Mouse (Mus musculus) induced T-regulatory cell, adult 2 months (primary cell): ENCODE results near the gene Tor3a.
"Not testable (repeated sequence)": the region's sequence is repeated elsewhere in the genome, so short reads cannot be mapped to it uniquely, and the experiment has no call there.

Experiments
- DNase-seq: peaks from one replicate; pipeline ENCODE4 v3.0.0-alpha.2; 2012; ENCODE audit warnings: low read depth

The Tor3a gene

DNA sequence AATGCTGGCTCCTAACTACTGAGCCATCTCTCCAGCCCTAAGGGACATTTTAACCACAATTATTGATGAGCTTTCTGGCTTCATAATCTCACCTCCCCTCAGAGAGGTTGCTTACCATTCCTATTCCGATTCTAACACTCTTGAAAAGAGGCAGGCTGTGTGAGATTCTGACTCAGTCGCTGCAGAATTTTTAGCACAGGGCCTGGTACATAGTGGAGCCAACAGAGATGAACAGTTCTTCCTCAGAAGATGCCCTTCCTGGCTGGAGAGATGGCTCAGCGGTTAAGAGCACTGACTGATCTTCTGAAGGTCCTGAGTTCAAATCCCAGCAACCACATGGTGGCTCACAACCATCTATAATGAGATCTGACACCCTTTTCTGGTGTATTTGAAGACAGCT is 2.2 kb downstream of the Tor3a start:
- no peak for DNase-seq

GRCm38 (mm10) chr1:156669208-156669983 is 4.8 kb downstream of the Tor3a start:
- no peak for DNase-seq

- DNase-seq, result no peak
Measured at GRCm38 (mm10) chr1:156668602-156669001, 5.6 kb downstream of the Tor3a start.

DNA sequence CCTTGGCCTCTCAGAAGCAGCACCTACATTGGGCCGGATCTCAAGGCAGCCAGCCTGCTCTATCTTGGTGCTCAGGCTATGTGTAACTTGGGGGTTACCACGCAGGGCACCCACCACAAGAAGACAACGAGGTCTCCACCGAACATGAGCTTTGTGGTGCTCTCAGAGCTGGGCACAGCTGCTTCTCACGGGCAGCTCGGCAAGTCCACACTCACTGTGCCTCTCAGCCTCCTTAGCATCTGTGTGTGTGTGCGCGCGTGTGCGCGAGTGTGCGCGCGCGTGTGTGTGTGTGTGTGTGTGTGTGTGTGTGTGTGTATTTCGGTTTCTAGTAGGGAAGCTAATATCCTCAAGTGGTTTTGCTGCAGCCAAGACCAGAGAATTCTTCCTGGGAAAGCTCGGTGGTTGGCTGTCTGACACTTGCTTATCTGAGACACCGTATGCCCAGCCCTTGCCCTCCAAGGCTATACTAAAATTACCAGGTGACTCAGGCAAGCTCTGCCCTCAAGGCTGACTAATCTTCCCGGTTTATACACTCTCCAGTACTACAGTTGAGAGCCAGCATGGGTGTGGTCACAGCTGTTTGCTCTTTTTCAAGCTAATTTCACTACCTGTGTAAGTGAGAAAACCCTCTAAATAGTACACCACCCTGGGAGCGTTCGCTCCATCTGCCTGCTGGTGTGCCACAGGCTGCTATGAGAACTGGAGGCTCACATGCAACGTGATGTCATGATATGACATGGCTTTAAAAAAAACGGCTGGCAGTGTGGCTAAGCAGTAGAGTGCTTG is 6.8 kb downstream of the Tor3a start:
- DNase-seq, result no peak

GRCm38 (mm10) chr1:156665777-156666176 is 8.4 kb downstream of the Tor3a start:
- DNase-seq, result no peak

- not testable (repeated sequence) for DNase-seq
Measured at GRCm38 (mm10) chr1:156660660-156661236, 13.4 kb downstream of the Tor3a start.

GRCm38 (mm10) chr1:156659906-156660659 is 14.1 kb downstream of the Tor3a start:
- peak; percentile 38 for DNase-seq

GRCm38 (mm10) chr1:156658676-156659075 is 15.5 kb downstream of the Tor3a start:
- no peak for DNase-seq

DNA sequence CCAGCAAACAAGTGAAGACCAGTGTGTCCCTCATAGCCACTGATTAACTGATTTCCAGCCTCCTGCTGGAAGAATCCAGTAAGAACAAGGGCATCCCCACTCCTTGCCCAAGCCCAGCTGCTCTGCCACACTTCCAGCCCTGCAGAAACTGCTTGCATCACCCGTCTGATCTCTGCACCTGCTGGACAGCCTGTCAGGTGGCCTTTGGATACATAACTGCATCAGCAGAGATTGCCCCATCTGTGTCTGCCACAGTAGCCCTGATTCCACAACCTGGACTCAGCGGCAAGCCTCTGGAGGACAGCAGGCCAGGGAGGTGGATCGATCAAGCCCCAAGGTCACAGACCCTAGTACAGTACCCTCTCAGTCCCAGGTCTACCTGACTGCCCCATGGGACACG is 16.6 kb downstream of the Tor3a start:
- no peak for DNase-seq

GRCm38 (mm10) chr1:156654735-156655530 is 19.2 kb downstream of the Tor3a start:
- no peak for DNase-seq

GRCm38 (mm10) chr1:156652189-156652822 is 21.9 kb downstream of the Tor3a start:
- DNase-seq, result no peak

DNA sequence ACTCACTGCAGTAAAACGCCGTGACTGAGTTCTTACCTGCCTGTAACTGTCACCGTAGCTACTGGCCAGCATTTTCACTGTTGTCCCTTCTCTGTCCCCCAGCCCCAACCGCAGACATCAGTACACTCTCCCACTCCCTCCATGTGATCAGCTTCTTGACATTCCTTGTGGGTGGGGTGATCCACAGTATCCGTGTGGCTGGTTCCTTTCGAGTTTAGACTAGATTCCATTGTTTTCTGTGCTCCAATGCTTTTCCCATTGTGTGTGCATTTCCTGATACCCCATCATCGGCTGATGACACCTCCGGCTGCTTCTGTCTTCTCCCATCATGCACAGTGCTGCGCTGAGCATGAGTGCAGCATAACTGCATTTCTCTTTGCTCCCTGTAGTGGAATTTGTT is 23.5 kb downstream of the Tor3a start:
- DNase-seq, result no peak

- DNase-seq, result no peak
Measured at GRCm38 (mm10) chr1:156648705-156649104, 25.5 kb downstream of the Tor3a start.

- no peak for DNase-seq
Measured at GRCm38 (mm10) chr1:156645971-156646370, 28.2 kb downstream of the Tor3a start.

GRCm38 (mm10) chr1:156644780-156645523 is 29.2 kb downstream of the Tor3a start:
- DNase-seq, result no peak

DNA sequence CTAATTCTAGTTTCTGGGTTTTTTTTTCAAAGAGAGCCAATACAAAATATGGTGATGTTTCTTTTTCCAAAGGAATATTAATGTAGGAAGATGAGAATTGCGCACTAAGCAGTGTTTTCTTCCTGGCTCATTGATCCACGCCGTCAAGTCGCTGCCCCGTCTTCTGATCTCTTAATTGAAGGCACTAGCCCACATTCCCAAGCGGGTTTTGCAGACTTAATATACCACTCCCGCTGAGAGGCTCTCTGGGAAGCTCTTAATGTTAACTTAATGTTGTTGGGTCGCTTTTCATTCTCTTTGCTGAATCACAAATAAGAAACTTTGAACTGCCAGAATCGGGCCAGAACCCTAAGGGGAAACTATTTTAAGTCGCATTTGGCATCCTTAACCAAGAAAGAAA is 30.1 kb downstream of the Tor3a start:
- DNase-seq, result no peak

DNA sequence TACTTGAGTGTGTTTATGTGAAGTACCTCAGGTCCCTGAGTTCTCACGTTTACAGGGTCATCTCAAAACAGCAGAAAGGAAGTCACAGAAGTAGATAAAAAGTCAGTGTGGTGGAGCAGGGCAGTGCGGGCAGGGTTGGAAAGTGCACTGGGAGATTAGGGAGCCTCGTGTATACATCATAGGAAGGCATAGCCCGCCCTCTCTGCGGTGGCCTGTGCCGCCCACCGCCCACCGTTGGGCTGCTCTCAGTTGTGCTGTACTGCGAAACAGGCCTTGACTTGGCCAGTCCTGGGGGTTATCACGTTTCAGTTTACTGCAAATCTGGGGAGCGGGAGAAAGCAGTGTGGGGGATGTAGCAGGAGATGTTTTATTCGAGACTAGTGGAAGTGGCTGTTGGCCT is 31.3 kb downstream of the Tor3a start:
- no peak for DNase-seq

- no peak for DNase-seq
Measured at GRCm38 (mm10) chr1:156641808-156642207, 32.3 kb downstream of the Tor3a start.

DNA sequence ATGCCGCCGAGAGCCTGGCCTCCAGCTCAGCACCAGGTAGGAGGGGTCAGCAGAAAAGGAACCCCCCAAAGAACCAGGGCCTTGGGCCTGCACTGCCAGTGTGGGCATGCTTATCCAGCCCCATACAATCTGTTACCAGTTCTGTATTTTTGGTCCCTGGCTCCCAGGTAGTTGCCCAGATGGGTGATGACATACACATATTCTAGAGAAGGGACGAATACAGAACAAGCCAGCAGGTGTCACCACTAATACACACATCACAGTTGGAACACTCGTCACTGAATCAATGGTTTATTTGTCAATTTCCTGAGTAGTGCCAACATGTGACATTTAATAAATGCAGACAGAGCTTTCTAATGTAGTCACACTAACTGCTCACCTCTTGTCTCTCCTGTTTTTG is 33.6 kb downstream of the Tor3a start:
- peak; percentile 58 for DNase-seq

GRCm38 (mm10) chr1:156639455-156639854 is 34.7 kb downstream of the Tor3a start:
- no peak for DNase-seq
